Mouse (Mus musculus) forebrain, embryonic 10.5 days (tissue): ENCODE results near the gene Mt4. TPM values are rescaled to one million over a fixed set of nuclear protein-coding genes. Genes with fewer than 3 reads are reported as not detected.
A peak's percentile ranks its signal among the peaks of the same experiment; 100 is the strongest.

Experiments
- DNase-seq: peaks from one replicate; pipeline ENCODE4 v3.0.0-alpha.2; 2017; ENCODE audit warnings: low spot score; ENCODE audit errors: extremely low spot score
- H3K27ac ChIP-seq: fragments of 300-500 bp; sonication (generic); 2 replicates; pipeline ENCODE4 v1.5.1; 2016; ENCODE audit warnings: mild to moderate bottlenecking
- H3K27me3 ChIP-seq: fragments of 300-500 bp; sonication (generic); 2 replicates; pipeline ENCODE4 v1.6.1; 2016; ENCODE audit warnings: mild to moderate bottlenecking; ENCODE audit not compliant: poor library complexity, severe bottlenecking
- H3K36me3 ChIP-seq: fragments of 300-500 bp; sonication (generic); replicated peaks from 2 replicates; pipeline ENCODE4 v1.6.1; 2016; ENCODE audit warnings: mild to moderate bottlenecking, moderate library complexity
- H3K4me1 ChIP-seq: fragments of 300-500 bp; sonication (generic); 2 replicates; pipeline ENCODE4 v1.6.1; 2016
- H3K4me3 ChIP-seq: fragments of 300-500 bp; sonication (generic); 2 replicates; pipeline ENCODE4 v1.5.1; 2016; ENCODE audit warnings: mild to moderate bottlenecking, moderate library complexity
- H3K9me3 ChIP-seq: fragments of 300-500 bp; sonication (generic); 2 replicates; pipeline ENCODE4 v1.6.1; 2016; ENCODE audit warnings: mild to moderate bottlenecking, moderate library complexity
- WGBS: fragments of 180-500 bp; shearing (Covaris S2); methylation state at CpG from one replicate; pipeline ENCODE4 v1.1.7; 2016; 5-methylcytosine and 5-hydroxymethylcytosine counted together
- polyA plus RNA-seq: library from polyadenylated mRNA; unstranded; fragments of >200 nt; fragmentation: Nextera tagmentation; extraction: Ambion mirVana; gene quantifications from 2 replicates; pipeline ENCODE4 v1.2.1, GENCODE M21; 2016

Mt4 gene
- polyA plus RNA-seq: not detected in 2 replicates

DNA sequence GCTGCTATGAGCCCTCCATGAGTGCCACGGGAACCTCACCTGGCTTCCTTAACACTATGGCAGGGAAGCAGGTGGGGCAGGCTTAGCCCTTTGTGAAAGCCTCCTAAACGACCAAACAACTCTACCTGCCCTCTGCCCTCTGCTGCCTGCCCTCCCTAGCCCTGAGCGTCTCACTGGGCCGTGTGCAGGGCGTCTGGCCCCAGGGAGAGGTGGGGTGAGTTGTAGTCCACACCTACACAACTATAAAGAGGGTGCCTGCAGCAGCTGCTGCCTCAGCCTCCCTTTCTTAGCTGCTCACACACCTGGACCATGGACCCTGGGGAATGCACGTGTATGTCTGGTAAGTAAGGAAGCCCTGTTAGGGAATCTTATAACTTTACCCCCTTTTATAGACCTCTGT, at the start of gene Mt4:
Mt4 (plus strand) TSS at position 265 of the 400 bp plus-strand sequence.
- Histone ChIP-seq H3K27ac (no peak within 1 kb of the TSS), H3K4me1 (no peaks in the 10 kb centered on the region)
- 61% methylated on average over 6 of the region's 6 CpGs for WGBS

DNA sequence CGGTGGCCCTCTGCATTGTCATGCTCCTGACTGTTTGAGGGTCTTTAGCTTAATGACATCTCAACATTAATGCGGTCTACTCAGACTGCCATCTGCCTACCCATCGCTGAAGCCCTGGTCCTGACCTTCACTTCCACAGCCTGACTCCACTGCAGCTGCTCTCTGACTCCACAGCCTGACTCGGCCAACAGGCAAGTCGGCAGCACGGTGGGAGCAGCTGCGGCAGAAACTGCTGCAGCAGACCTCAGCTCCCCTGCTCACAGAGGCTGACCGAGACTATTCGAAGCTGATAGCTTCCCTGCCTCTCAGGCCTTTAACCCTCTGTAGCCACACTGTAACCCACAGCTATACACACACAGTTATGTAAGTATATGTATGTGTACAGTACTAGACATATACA, 49.0 kb upstream of the Mt4 start:
- Histone ChIP-seq H3K4me3 (no peak overlapping the region), H3K4me1 (peaks cover 4% of the 10 kb centered on the region; the same call in 1 of the 2 replicates), H3K27me3 (no peaks in the 10 kb centered on the region), H3K27ac (no peak overlapping the region), H3K36me3 (peaks cover 21% of the 10 kb centered on the region), H3K9me3 (no peaks in the 10 kb centered on the region)
- 88% methylated on average over 9 of the region's 9 CpGs for WGBS
- no peak for DNase-seq

More for the DNA sequence above, at the start of gene Mt4:
- Histone ChIP-seq H3K27me3 (no peaks in the 10 kb centered on the region), H3K4me3 (no peak within 1 kb of the TSS), H3K36me3 (no peaks in the 10 kb centered on the region), H3K9me3 (no peaks in the 10 kb centered on the region)
- no peak for DNase-seq

DNA sequence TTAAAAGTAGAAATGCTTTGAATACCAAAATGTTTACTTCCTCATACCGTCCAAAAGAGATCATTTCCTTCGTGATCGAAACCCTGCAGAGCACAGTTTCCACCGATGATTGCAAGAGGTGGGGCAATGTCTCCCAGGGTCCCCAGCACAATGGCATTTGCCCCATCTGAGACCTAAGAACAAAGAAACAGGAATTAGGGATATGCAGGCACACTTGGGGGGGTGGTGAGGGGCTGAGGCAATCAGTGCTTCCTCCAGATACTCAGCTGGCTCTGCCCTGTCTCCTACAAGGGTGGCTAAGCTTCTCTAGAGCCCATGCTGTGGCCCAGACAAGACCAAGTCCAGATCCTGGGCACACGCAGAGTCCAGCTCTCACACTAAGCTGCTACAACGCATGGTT, 47.3 kb upstream of the Mt4 start:
- no peak overlapping the region for H3K27ac ChIP-seq
- H3K4me3 ChIP-seq: no peak overlapping the region
- no peaks in the 10 kb centered on the region for H3K9me3 ChIP-seq
- DNase-seq: no peak
- peaks cover 4% of the 10 kb centered on the region; the same call in 1 of the 2 replicates for H3K4me1 ChIP-seq
- no peaks in the 10 kb centered on the region for H3K27me3 ChIP-seq
- peaks cover 19% of the 10 kb centered on the region for H3K36me3 ChIP-seq
- WGBS: 62% methylated on average over 6 of the region's 6 CpGs

DNA sequence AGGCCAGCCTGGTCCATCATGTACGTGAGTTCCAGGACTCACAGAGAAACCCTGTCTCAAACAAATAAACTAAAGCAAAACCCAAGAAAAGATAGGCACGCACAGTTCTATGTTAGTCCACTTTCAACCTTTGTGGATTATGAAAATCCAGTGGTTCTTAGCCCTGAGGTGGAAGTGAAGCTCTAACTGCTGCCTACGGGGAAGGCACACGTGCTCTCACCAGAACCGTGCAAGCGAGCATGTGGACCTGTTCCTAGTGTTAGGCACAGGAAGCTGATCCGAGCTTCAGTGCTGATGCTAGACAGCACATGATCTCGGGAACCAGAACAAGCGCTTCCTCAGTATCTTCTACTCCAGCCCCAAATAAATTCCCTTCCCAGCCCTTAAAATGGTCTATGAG, 44.1 kb upstream of the Mt4 start:
- WGBS: 88% methylated on average over 9 of the region's 9 CpGs
- Histone ChIP-seq H3K4me1 (peaks cover 11% of the 10 kb centered on the region), H3K27me3 (no peaks in the 10 kb centered on the region), H3K4me3 (no peak overlapping the region), H3K27ac (no peak overlapping the region), H3K36me3 (peaks cover 3% of the 10 kb centered on the region; the same call in 1 of the 2 replicates), H3K9me3 (no peaks in the 10 kb centered on the region)
- no peak for DNase-seq

DNA sequence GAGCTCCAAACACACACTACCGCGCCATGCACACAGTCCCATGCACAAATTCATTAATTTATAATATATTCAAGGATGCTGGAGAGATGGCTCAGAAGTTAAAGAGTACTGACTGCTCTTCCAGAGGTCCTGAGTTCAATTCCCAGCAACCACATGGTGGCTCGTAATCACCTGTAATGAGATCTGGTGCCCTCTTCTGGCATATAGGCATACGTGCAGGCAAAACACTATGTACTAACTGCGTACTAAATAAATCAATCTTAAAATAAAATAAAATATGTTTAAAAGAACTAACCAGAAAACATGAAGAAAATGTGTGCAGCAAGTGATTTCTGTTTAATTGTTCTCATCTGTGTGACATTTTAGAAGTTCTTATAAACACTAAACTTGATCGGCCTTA, 42.7 kb upstream of the Mt4 start:
- Histone ChIP-seq H3K9me3 (no peaks in the 10 kb centered on the region), H3K4me3 (no peak overlapping the region), H3K27me3 (no peaks in the 10 kb centered on the region), H3K36me3 (no peaks in the 10 kb centered on the region), H3K27ac (no peak overlapping the region), H3K4me1 (peaks cover 19% of the 10 kb centered on the region)
- no peak for DNase-seq
- 82% methylated on average over 6 of the region's 6 CpGs for WGBS

DNA sequence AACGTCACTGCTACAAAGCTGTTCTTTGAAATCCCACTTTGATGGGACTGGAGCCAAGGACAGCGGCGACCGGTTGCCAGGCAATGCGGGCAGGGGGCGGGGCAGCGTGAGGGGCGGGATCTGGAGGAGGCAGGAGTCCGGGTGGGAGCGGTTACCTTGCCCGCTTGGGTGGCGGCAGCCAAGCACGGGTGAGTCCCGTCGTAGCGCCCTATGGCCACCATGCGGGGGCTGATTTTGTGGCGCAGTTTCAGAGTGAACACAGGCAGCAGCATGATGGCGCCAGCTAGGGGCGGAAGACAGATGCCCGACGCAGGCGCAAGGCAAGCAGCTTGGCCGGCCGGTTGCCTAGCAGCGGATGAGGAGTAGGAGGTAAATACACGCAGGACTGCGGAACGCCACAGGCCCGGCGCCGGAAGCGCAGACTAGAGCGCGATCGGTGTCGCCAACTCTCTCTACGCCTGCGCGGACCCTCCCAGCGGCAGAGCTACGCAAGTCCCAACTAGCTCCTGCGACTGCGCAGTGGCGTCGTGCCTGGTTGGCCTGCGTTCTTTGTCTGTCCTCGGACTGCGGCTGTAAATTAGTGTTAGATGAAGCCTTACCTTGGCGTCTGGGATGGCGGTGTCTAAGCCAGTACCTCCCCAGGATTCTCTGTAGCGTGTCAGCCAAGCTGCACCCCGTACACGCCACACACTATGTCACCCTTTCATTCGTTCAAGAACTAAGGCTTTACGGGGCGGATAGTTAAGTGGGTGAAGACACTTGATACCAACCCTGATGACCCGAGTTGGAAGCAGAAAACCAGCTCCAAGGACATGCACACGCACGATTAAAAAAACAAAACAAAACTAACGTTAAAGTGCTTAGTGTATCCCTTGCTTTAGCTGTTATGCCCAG, 38.7 kb upstream of the Mt4 start, which contains the start of gene Bbs2:
Bbs2 (minus strand) TSS at position 848 of the 894 bp plus-strand sequence.
- Histone ChIP-seq H3K36me3 (no peaks in the 10 kb centered on the region), H3K4me1 (peaks cover 15% of the 10 kb centered on the region), H3K4me3 (peak within 1 kb of the TSS; percentile 70), H3K27ac (peak within 1 kb of the TSS; percentile 90), H3K9me3 (no peaks in the 10 kb centered on the region), H3K27me3 (no peaks in the 10 kb centered on the region)
- 2% methylated on average over 61 of the region's 61 CpGs for WGBS
- peak; percentile 99 for DNase-seq

DNA sequence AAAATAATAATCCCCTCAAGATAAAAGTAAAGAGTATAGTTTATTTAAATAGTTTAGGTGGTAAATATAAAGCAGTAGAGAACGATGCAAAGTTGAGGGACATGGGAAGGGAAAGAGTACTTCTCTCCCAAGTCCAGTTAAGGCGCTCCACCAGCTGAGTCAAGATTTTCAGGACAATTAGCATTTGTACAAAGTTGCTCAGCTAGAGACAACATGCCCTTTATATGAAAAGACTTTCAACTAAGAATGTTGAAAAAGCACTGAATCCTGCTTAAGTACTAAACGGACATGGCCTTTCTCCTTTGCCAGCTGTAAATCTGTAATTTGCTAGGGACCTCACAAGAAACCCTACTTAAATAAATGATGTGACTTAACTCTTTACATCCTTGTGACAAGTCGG, 38.0 kb upstream of the Mt4 start:
- H3K4me1 ChIP-seq: peaks cover 15% of the 10 kb centered on the region
- peak overlapping the region; percentile 70 for H3K4me3 ChIP-seq
- no peaks in the 10 kb centered on the region for H3K9me3 ChIP-seq
- H3K27me3 ChIP-seq: no peaks in the 10 kb centered on the region
- H3K36me3 ChIP-seq: no peaks in the 10 kb centered on the region
- DNase-seq: no peak
- peak overlapping the region; percentile 90 for H3K27ac ChIP-seq
- WGBS: 54% methylated on average over 4 of the region's 4 CpGs

DNA sequence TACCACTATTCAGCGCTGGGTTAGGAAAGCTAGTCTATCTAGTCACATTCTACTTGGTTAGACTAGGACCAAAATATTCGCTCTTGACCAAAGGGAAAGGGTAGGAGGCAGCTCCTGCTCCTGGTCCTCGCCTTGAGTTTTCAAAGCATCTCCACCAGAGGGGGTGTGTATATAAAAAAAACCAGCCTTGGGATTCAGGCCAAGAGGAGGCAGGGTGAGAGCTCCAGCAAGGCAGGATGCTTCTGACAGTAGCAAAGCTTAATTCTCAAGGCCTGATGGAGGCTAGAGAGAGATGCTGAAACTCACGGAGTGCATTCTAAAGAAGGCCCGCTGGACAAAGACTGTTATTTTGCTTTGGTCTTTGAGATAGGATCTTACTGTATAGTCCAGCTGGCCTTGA, 32.9 kb upstream of the Mt4 start:
- H3K36me3 ChIP-seq: no peaks in the 10 kb centered on the region
- no peak for DNase-seq
- no peaks in the 10 kb centered on the region for H3K9me3 ChIP-seq
- no peak overlapping the region for H3K27ac ChIP-seq
- WGBS: 53% methylated on average over 5 of the region's 5 CpGs
- no peak overlapping the region for H3K4me3 ChIP-seq
- H3K27me3 ChIP-seq: no peaks in the 10 kb centered on the region
- peaks cover under 1% of the 10 kb centered on the region for H3K4me1 ChIP-seq

DNA sequence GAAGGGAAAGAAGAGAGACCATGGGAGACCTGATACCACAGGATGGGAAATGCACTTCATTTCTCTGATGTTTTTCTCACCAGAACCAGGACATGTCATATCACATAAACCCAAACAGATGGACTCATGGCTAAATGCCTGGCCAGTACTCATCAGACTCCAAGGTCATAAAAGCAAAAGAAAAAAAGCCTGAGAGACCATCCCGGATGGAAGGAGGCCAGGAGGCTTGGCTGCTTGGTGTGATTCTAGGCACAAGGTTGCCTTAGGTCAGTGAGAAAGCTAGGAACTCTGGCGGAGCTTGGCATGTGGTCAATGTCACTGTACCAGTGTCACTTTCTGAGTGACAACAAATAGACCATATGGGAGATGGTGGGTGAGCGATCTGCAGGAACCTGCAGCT, 29.1 kb upstream of the Mt4 start:
- Histone ChIP-seq H3K27ac (no peak overlapping the region), H3K4me1 (peaks cover 3% of the 10 kb centered on the region; the same call in 1 of the 2 replicates), H3K36me3 (no peaks in the 10 kb centered on the region), H3K27me3 (no peaks in the 10 kb centered on the region), H3K9me3 (no peaks in the 10 kb centered on the region), H3K4me3 (no peak overlapping the region)
- WGBS: 83% methylated on average over 3 of the region's 3 CpGs
- no peak for DNase-seq

DNA sequence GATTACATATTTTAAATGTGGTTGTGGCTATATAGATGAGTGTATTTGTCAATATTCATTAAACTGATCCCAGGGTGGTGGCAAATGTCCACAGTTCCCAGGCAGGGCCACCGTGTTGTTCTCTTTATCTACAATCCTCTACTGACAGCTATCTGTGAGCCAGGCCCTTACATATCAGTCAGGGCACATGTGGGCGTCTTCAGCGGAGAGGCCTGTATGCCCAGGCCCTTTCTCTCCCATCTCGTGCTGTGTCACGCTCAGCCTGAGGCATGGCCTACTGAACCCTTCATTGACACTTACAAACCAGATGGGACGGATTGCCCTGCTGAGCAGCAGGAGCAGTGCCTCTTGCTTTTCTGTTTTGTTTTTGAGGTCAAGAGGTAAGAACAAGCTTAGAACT, 27.6 kb upstream of the Mt4 start:
- DNase-seq: no peak
- no peak overlapping the region for H3K4me3 ChIP-seq
- 74% methylated on average over 6 of the region's 6 CpGs for WGBS

DNA sequence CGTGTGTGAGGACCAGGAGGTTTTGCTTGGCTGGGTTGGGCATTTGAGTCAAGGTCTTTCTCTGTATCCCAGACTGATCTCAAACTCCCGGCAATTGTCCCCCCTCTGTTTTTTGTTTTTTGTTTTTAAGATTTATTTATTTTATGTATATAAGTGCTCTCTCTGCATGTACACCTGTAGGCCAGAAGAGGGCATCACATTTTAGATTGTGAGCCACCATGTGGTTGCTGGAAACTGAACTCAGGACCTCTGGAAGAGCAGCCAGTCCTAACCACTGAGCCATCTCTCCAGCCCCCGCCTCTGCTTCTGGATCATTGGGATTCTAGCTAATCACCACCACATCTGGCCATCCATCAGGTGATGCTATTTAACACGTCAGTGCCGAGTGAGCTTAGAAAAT, 27.2 kb upstream of the Mt4 start:
- H3K9me3 ChIP-seq: no peaks in the 10 kb centered on the region

More for the DNA sequence above, 27.6 kb upstream of the Mt4 start:
- no peaks in the 10 kb centered on the region for H3K9me3 ChIP-seq
- no peaks in the 10 kb centered on the region for H3K27me3 ChIP-seq
- H3K4me1 ChIP-seq: peaks cover 7% of the 10 kb centered on the region; the same call in 1 of the 2 replicates
- H3K36me3 ChIP-seq: no peaks in the 10 kb centered on the region
- H3K27ac ChIP-seq: no peak overlapping the region

DNA sequence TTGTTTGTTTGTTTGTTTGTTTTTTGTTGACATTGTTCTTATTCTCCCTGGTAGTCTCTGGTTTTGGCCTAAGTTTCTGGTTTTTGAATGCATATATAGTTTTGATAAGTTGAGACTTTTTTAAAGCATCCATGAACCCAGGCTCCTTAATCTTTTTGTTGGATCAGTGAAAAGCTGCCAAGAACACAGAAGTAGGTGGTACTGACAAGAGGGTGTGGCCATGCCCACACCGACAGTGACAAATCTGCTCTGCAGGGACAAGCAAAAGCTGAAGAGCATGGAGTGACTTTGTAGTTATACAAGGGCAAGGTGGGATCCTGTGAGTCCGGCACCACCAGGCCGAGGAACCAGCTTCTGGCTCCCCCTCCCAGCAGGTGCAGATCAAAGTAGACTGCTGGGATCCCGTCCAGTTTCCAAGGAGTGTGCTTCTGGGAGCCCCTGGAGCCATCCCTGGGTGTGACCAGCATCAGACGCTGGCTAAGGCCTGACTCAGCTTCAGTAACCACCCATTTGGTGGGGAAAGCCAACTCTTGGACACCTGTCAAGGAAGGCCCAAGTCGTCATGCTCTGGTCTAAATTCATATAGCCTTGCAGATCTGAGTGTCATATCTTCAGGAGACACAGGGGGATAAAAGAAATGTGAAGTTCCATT, 26.3 kb upstream of the Mt4 start:
- H3K36me3 ChIP-seq: no peaks in the 10 kb centered on the region
- no peaks in the 10 kb centered on the region for H3K27me3 ChIP-seq
- no peak for DNase-seq
- H3K27ac ChIP-seq: no peak overlapping the region
- 82% methylated on average over 6 of the region's 6 CpGs for WGBS
- no peaks in the 10 kb centered on the region for H3K9me3 ChIP-seq
- no peak overlapping the region for H3K4me3 ChIP-seq
- peaks cover 7% of the 10 kb centered on the region; the same call in 1 of the 2 replicates for H3K4me1 ChIP-seq

More for the DNA sequence above, 27.2 kb upstream of the Mt4 start:
- WGBS: 83% methylated on average over 5 of the region's 5 CpGs
- Histone ChIP-seq H3K27ac (no peak overlapping the region), H3K4me1 (peaks cover 7% of the 10 kb centered on the region; the same call in 1 of the 2 replicates), H3K36me3 (no peaks in the 10 kb centered on the region), H3K27me3 (no peaks in the 10 kb centered on the region), H3K4me3 (no peak overlapping the region)
- no peak for DNase-seq

DNA sequence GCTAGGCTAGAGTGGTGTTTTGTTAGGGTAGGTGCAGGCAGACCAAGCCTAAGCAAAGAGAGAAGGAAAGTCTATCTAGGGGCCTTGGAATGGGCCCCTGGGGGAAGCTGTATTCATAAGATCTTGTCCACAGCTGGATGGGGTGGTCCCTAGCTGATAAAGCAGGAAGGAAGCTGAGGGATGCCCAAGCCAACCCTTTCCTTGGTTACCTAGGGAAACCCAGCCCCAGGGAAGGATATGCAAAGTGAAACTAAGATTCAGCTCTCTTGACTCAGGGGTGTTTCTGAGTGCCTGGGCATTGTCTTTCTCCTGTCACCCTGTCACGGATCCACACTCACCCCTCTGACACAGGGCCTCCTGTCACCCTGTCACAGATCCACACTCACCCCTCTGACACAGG, 23.6 kb upstream of the Mt4 start:
- H3K27me3 ChIP-seq: no peaks in the 10 kb centered on the region
- H3K27ac ChIP-seq: peak overlapping the region; percentile 22; the same call in 1 of the 2 replicates
- 41% methylated on average over 1 of the region's 1 CpGs for WGBS
- no peak for DNase-seq
- H3K4me3 ChIP-seq: no peak overlapping the region
- H3K4me1 ChIP-seq: peaks cover 19% of the 10 kb centered on the region
- H3K36me3 ChIP-seq: no peaks in the 10 kb centered on the region
- no peaks in the 10 kb centered on the region for H3K9me3 ChIP-seq
